Mouse (Mus musculus): ENCODE data around the gene Psph. TPM values are rescaled to one million over a fixed set of nuclear protein-coding genes. Genes with fewer than 3 reads are reported as not detected.

The Psph gene
- polyA plus RNA-seq, 1 experiment: 95.0 TPM

DNA sequence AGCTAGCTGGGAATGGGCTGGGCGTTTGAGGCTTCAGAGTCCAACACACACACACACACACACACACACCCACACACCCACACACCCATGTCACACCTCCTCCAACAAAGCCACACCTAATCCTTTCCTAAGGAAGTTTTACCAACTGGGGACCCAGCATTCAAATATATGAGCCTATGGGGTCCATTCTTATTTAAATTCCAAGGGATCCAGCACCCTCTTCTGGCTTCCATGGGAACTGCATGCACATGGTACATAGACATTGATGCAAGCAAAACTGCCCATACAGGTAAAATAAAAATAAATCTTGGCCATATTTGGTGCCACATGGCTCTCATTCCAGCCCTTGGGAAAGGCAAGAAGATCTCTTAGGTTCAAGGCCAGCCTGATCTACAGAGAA lies 46.3 kb downstream of the Psph start:
- no peak for DNase-seq (ENCODE audit: low read depth)

DNA sequence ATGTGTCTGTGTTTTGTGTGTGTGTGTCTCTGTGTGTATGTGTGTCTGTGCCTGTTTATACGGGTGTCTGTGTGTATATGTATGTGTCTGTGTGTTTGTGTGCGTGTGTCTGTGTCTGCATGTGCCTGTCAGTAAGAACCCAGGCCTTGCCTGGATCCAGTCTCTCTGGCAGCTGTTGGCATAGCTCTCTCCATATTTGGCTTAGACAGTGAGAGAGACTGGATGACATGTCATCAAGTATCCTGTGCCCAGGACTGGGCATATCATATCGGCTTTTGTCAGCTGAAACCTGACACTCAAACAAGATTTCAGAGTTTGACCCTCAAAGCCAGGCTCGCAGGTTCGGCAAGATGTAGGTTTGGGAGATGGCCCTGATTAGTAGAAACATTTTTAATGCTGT lies 56.2 kb downstream of the Psph start:
- DNase-seq (ENCODE audit: low read depth): no peak

- no peak for DNase-seq (ENCODE audit: low read depth)
These were observed 56.9 kb downstream of the Psph start for GRCm38 (mm10) chr5:129730344-129730743.

- no peak for DNase-seq (ENCODE audit: low read depth)
These were observed 58.0 kb downstream of the Psph start for GRCm38 (mm10) chr5:129729286-129729685.

GRCm38 (mm10) chr5:129726784-129727183 lies 60.5 kb downstream of the Psph start:
- no peak for DNase-seq (ENCODE audit: low read depth)

GRCm38 (mm10) chr5:129725774-129726392 lies 61.4 kb downstream of the Psph start:
- DNase-seq (ENCODE audit: low read depth): no peak

DNA sequence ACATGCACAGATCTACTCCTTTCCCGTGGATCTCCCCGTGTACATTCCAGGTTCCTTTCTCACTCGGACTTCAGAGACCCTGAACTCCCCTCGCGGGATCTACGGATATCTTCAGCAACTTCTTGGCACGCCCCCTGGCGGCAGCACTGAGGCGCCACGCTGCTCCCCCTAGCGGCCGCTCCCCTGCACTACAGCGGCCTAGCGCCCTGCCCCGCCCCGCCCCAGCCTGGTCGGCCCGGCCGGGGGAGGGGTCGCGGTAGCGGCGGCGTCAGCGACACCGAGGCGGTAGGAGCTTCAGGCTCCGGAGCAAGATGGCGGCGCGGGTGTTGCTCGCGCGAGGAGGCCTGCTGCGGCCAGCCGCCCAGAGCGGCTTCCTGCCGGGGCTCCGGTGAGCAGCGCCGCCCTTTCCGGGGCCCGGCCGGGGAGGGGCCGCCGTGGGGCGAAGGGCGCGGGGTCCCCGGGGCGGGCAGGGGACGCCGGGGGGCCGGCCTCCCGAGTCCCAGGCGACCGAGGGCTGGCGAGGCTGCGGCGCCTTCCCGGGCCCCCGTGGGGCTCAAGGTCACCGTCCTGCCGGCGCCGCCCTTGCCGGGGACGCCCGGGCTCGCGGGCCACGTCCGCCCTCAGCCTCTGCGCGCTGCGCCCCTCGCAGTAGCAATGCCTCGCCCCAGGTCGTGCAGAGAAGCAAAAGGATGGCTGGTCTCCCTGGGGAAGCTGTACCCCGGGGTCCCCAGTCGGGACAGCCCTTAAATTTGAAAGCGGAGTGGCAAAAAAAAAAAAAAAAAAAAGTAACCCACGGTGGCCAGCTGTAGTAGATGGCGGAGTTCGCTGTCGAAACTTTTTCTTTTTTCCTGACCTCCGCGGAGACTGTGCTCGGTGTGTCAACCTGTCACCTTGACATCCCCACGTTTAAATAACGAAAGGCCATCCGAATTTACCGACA lies 62.1 kb downstream of the Psph start, which contains the start of gene Nipsnap2:
TSS of gene Nipsnap2 (plus strand) at position 230 of the 940 bp plus-strand sequence.
- DNase-seq (ENCODE audit: low read depth): no peak

DNA sequence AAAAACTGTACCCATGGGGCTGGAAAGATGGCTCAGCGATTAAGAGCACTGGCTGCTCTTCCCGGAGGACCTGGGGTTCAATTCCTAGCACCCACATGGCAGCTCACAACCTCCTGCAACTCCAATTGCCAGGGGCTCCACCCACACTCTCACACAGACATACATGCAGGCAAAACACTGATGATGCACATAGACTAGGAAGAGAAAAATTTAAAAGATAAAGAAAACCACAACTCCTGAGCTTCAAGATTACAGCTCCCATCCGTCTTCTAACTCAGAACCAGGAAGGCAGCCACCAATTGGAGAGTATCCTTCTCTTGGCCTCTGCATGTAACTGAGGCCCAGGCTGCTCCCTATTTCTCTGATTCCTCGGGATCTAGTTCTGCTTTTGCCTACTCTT lies 63.0 kb downstream of the Psph start:
- no peak for DNase-seq (ENCODE audit: low read depth)

GRCm38 (mm10) chr5:129720176-129720575 lies 67.1 kb downstream of the Psph start:
- no peak for DNase-seq (ENCODE audit: low read depth)

DNA sequence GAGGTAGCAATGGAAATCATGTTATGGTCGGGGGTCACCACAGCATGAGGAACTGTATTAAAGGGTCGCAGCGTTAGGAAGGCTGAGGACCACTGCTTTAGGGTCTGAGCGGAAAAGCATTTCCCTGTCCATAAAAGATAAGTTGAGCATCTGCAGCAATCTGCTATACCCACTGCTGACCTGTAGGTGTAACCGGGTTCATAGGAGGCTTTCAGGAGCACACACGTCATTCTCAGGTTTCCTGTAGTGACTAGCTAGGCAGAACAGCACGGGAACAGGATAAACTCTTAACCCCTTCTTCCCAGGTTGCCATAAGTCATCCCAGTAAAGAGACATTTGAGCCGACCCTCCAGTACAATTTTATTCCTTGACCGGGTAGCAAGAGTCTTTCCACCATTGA lies 70.2 kb downstream of the Psph start:
- no peak for DNase-seq (ENCODE audit: low read depth)

Other genes starting within 250 kb of the Psph start
- 3.3 and 4.7 TPM in 2 replicates for gene Mmp17, start 203.3 kb downstream of the Psph start, polyA plus RNA-seq (2012; rRNA removed)
- gene Zfp11, start 117.3 kb downstream of the Psph start, polyA plus RNA-seq (2012; rRNA removed): 1.6 and 2.3 TPM in 2 replicates
- 0.12 TPM in 1 of 2 replicates, not detected in the other for gene Sept14, start 78.9 kb downstream of the Psph start, polyA plus RNA-seq (2012; rRNA removed)
- gene Mrps17, start 72.0 kb downstream of the Psph start, polyA plus RNA-seq (2012; rRNA removed): 59.5 and 72.4 TPM in 2 replicates
- gene Nipsnap2, start 62.4 kb downstream of the Psph start, polyA plus RNA-seq (2012; rRNA removed): 55.0 and 57.8 TPM in 2 replicates
- 18.8 and 24.8 TPM in 2 replicates for gene Sumf2, start 59.5 kb upstream of the Psph start, polyA plus RNA-seq (2012; rRNA removed)
- 855 and 995 TPM in 2 replicates for gene Chchd2, start 100.0 kb upstream of the Psph start, polyA plus RNA-seq (2012; rRNA removed)
- gene Zbed5, start 108.3 kb upstream of the Psph start, polyA plus RNA-seq (2012; rRNA removed): 3.5 and 3.9 TPM in 2 replicates
- 5.6 and 7.0 TPM in 2 replicates for gene Phkg1, start 111.1 kb upstream of the Psph start, polyA plus RNA-seq (2012; rRNA removed)
- 36.7 and 41.6 TPM in 2 replicates for gene Nupr1l, start 121.1 kb upstream of the Psph start, polyA plus RNA-seq (2012; rRNA removed)
- gene Vkorc1l1, start 154.5 kb upstream of the Psph start, polyA plus RNA-seq (2012; rRNA removed): 55.8 and 64.3 TPM in 2 replicates
- gene Gusb, start 215.6 kb upstream of the Psph start, polyA plus RNA-seq (2012; rRNA removed): 53.9 and 65.7 TPM in 2 replicates
- 90.2 and 116 TPM in 2 replicates for gene Asl, start 241.8 kb upstream of the Psph start, polyA plus RNA-seq (2012; rRNA removed)
- 17.4 and 19.0 TPM in 2 replicates for gene Crcp, start 241.8 kb upstream of the Psph start, polyA plus RNA-seq (2012; rRNA removed)

Measured in gonadal fat pad, adult 2 months (tissue).